Mouse (Mus musculus): ENCODE results near the gene Gm20479.

Gm20479 gene

DNA sequence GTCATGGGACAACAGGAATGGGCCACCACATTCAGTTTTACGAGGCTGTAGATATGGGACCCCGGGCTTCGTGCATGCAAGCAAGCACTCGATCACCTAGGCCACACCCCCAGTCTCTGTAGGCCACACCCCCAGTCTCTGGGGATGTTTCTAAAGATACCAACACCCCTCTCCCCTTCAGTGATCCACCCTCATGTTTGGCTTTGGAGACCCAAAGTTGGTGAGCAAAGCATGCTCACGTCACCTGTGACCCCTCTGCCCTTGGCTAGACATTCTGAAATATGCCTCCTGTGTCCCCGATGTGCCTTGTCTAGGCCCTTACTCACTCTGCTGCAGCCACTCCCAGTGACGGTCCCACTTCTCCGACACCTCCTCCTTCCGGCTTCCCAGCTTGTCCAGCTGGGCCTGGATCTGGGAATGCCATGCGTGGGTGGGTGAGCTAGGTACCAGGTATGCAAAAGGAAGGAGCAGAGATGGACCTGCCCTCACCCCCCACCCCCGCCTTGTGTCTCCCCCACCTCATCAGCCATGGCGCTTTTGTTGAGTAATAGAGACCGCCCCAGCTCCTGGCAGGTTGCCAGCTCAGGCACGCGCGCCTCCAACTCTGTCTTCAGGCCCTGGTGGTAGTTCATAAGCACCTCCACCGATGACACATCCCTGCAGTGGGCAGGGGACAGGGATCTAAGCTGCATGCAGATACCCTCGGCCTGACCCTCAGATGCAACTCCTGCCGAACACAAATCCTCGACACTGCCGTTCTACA, 9.0 kb upstream of the Gm20479 start:
- no peak for DNase-seq

- no peak for DNase-seq
Observed at GRCm38 (mm10) chr7:27364379-27364778, 7.2 kb upstream of the Gm20479 start.

DNA sequence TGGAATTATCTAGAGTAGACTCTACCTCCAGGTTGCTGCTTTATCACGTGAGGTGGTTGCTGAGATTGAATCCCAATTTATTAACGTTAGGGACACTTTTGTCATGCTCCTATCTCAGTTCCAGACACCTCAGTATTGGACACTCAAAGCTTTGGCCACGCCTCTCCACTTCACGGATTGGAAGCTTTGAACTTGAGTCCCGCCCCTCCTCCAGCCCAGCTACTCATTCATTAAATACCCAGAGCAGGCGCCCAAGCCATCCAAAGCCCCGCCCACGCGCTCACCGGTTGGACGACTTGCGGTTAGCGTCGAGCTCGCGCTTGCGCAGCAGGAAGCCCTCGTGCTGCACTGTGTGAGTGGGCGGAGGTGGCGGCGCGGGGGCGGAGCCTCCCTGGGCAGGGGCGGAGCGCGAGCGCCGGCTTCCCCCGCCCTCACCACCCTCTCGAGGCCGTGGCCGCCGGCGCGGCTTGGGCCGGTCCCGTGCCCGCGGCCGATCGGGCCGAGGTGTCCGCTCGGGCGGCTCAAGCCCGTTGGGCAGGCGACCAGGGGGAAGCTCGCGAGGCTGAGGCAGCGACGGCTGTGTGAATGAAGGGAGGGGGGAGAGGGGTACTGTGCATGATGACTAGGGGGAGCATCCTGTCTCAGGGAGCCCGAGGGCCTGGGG, 4.2 kb upstream of the Gm20479 start:
- DNase-seq: peak; percentile 94 to 96

- no peak for DNase-seq
Observed at GRCm38 (mm10) chr7:27360749-27361148, 3.5 kb upstream of the Gm20479 start.

DNA sequence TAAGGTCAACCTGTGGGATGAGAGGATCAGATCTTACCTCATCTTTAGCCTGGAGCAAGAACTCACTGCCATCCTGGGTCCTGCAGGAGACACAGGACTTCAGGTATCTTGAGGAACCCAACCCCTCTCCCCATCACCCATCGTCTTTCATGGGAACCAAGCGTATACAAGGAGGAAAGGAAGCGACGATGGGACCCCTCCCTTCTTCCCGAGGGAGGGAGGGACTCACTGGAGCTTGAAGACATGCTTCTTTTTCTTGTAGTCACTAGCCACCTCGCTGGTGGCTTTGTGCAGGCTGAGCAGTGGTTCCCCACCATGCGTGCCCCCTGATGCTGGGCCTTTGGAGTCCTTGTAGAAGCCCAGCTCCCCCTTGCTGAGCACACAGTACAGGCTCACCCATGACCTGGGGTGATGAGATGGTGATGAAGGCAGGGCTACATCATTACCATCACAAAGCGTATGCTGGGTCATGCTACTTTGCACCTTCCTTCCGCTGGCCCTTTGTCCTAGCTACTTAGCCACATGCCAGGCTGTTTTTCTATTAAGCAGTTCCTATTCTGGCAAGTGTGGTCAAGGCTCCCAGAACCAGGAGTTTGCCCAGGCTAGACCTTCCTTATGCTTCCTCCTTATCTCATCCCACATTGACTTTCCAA, 2.6 kb upstream of the Gm20479 start:
- no peak for DNase-seq

GRCm38 (mm10) chr7:27359162-27359561, 1.9 kb upstream of the Gm20479 start:
- no peak for DNase-seq

GRCm38 (mm10) chr7:27357595-27357978, 368 bp upstream of the Gm20479 start:
- no peak for DNase-seq

GRCm38 (mm10) chr7:27356248-27356647, 971 bp downstream of the Gm20479 start:
- no peak for DNase-seq

DNA sequence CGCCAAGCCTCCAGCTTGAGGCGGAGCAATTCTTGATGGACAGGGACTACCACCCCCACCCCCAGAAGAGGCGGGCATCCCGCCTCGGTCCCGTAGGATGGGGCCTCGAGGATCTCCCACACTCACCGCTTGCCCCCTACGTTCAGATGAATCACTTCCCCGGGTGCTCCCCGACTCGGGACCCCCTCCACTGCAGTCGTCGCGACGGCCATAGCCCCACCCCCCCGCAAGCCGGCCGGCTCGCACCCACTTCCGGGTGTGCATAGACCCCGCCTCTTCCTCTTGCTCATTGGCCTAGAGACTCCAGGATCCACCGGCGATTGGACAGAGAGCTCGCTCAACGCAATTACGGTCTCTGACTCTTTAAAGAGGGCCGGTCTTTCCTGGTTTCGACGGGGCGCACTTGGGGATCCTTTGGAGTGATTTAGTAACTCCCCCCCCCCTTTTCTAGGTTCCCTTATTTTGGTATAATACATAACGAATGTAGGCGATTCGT, 1.4 kb downstream of the Gm20479 start, which contains the start of gene Shkbp1:
TSS of gene Shkbp1 (minus strand) at position 275 of the 496 bp plus-strand sequence.
- peak; percentile 86 to 88 for DNase-seq

GRCm38 (mm10) chr7:27355261-27355660, 2.0 kb downstream of the Gm20479 start:
- DNase-seq: no peak

DNA sequence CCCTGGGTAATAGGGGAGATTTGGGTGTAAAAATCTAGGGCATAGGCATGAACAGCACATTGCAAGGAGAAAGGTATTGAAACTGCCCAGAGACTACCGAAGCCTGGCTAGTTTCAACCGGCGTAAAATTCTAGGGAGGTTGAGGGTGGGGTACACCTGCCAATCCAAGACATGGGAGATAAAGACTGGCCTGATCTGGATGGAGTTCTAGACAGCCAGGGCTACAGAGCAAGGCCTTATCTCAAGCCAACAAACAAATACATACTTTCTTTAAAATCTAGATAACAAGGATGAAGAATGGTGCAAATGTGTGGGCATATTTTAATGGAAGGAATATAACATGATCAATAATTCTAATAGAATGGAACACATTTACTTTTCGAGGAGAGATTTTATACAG, 2.4 kb downstream of the Gm20479 start:
- no peak for DNase-seq

DNA sequence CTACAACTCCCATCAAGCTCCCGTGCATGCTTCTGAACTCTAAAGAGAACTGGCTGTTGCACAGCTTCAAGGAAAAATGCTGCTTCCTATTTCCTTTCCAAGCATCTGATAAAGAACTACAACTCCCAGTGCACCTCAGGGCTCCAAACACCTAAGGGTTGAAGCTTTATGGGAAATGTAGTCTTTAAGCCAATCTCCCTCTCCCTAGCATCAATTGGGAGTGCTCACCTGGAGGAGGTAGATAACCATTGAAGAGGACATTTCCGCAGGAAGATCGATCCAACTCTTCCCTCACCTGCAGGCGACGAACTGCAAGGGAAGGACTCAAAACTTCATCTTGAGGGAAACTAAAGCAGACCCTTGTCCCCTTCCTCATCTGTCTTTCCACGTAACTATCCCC, 3.1 kb downstream of the Gm20479 start:
- DNase-seq: no peak

DNA sequence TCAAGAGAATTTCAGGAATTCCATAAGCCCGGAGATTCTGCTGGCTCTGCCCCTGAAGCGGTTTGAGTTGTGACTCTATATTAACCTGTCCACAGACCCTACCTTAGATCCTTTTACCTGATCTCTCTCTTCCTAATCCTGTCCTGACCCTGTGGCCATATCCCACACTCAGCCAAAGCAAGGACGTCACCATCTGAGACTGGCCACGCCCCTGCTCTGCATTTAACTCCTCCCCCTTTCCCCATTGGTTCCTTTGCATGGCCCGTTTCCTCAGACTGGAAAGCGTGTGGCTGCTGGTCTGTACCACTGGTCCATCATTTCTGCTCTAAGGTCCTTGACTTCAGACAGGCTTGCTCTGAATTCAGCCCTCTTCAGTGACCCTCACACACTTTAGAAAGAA, 11.8 kb downstream of the Gm20479 start:
- DNase-seq: no peak

DNA sequence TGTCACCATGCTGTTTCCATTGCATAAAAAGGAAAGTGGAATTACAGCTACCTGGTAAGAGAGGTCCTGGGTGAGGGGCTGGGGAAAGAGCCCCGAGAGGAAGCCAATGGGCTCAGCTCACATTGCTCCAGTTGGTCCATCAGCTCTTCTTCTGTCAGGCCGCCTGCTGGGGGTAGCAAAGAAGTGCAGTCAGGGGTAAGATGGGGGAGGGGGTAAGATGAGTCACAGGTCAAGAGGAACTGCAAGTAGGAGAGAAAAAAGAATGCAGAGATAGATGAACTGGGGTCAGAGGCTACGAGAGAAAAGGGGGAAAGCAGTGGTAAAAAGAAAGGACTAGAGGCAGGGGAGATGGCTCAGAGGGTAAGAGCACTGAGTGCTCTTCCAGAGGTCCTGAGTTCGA, 14.6 kb downstream of the Gm20479 start:
- no peak for DNase-seq

- DNase-seq: no peak
Observed at GRCm38 (mm10) chr7:27339519-27339918, 17.7 kb downstream of the Gm20479 start.

GRCm38 (mm10) chr7:27339114-27339513, 18.1 kb downstream of the Gm20479 start:
- DNase-seq: no peak

DNA sequence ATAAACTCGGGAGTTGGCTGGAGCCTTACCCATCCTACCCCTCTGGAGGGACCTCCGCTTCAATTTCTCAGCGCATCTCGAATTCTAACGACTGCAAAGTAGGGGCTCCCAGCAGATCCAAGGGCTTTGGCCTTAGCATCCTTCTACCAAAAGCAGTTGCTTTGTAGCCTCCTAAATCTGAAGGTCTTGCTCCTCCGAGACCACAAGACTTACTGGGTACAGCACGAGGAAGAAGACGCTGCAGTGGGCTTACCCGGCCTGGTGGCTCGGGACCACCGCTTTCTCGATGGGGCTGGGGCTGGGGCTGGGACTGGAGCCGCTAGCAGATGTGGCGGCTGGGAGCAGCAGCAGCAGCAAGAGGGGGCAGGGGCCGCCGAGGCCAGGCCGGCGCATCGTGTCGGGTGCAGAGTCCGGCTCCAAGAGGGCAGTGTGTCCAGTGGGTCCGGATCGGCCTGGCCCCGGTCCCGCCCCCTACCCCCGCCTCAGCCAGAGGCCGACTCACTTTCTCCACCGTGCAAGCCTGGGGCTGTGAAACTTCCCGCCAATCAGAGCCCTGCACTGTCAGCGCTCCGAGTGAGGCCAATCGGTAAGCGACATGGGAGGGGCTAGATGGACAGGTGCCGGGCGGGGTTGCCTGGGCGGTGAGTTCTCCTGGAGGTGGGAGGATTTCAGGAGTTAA, 19.9 kb downstream of the Gm20479 start, which contains the start of gene Ltbp4:
TSS of gene Ltbp4 (minus strand) at position 518 of the 679 bp plus-strand sequence.
- DNase-seq: no peak

DNA sequence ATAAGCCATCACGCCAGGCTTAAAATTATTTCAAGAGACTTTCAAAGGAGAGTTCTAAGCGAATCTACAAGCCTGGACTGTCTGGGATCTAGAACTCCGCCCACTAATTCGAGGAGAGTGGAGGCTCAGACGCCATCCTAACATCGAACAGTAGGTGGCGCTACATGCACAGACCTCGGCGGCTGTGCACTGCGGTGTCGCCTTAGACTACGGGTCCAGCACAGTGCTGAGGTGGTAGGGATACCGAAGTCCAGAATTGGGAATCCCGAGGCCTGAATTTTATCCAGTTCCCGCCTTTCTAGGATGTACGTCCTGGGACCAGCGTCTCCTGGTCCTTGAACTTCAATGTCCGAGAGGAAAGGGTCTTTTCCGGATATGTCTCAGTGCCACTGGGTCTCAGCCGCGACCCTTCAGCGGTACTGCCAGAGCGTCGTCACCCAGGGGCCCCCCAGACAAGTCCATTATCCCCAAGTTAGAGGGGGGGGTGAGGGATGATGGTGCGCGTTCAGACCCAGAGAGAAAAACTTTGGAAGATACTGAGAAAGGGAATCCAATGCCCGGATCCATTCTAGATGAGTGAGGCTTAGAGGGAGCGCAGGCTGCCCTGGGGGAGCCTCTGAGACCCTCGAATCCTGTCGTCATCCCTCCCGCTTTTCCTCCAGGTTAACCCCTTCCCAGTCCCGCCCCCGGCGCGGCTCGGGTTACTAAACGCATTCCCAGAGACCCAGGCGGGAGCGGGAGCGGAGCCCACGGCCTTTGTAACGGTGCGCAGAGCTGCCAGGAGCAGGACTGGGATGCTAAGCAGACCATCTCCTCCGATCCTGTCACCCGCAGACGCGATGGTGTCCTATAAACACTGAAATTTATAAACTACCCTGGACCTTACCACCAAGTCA, 21.0 kb downstream of the Gm20479 start:
- peak; percentile 76 to 81 for DNase-seq

GRCm38 (mm10) chr7:27335011-27335720, 22.1 kb downstream of the Gm20479 start:
- no peak for DNase-seq

GRCm38 (mm10) chr7:27334405-27334911, 22.8 kb downstream of the Gm20479 start:
- no peak for DNase-seq
